Mouse (Mus musculus): ENCODE data around the gene Ncan. TPM values are rescaled to one million over a fixed set of nuclear protein-coding genes. Genes with fewer than 3 reads are reported as not detected.
"Not testable (repeated sequence)": the region's sequence is repeated elsewhere in the genome, so short reads cannot be mapped to it uniquely, and the experiment has no call there.

The Ncan gene
- polyA plus RNA-seq, 1 experiment from 2014 or later = 193 TPM

DNA sequence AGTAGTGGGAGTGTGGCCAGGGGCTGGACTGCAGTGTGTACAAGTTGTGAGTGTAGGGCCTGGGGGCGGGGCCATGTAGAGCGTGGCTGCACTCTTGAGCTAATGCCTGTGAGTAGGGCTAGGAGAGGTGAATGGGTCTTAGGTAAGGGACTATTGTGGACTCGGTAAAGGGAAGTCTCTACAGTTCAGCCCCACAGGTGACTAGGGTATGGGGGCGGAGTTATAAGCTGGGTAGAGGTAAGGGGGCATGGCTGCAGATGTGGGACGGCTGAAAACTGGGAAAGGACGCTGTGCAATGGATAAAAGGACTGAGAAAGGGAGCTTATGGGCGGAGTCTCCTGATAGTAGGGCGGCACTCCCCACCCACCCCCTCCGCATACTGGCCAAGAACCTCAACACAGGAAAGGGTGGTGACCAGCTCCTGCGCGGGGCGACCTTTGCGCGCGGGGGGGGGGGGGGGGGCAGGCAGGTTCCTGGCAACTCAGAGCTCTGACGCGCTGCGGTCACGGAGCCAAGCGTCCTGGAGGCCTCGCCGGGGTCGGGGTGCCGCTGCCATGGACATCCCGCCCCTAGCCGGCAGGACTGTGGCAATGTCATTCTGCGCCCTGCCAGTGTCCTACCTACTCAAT, 48.1 kb downstream of the Ncan start, which contains the start of gene Tm6sf2:
Gene Tm6sf2, plus strand, starts transcription at position 484 of the 629 bp plus-strand sequence.
- Histone ChIP-seq H3K4me1 (replicated peaks) (0 out of 2 replicates have a peak, but pooled peaks cover 4% of the 10 kb centered on the region), H3K27me3 (no peaks in the 10 kb centered on the region), H3K9me3 (no peaks in the 10 kb centered on the region), H3K9ac (no peak within 1 kb of the TSS), H3K36me3 (peaks cover 35% of the 10 kb centered on the region), H3K4me3 (no peak within 1 kb of the TSS), H3K4me2 (0 out of 2 replicates have a peak within 1 kb of the TSS, but pooled peaks have one; percentile 15), H3K27ac (replicated peaks) (no peak within 1 kb of the TSS)
- peak; percentile 35; the same call in 1 of the 2 replicates for ATAC-seq (ENCODE audit: low FRiP score, low read depth)
- WGBS = 15% methylated on average over 18 of the region's 27 CpGs

- Histone ChIP-seq H3K9ac (no peak overlapping the region), H3K4me2 (no peak overlapping the region), H3K4me1 (replicated peaks) (0 out of 2 replicates have a peak, but pooled peaks cover 4% of the 10 kb centered on the region), H3K9me3 (no peaks in the 10 kb centered on the region), H3K27me3 (no peaks in the 10 kb centered on the region), H3K36me3 (peaks cover 39% of the 10 kb centered on the region), H3K4me3 (no peak overlapping the region), H3K27ac (replicated peaks) (no peak overlapping the region)
- 86% methylated on average over 2 of the region's 2 CpGs for WGBS
- ATAC-seq (ENCODE audit: low FRiP score, low read depth) = no peak
These were observed 48.7 kb downstream of the Ncan start for GRCm38 (mm10) chr8:70071836-70072440.

- no peak overlapping the region for H3K9ac ChIP-seq
- no peak overlapping the region for H3K4me3 ChIP-seq
- H3K27ac ChIP-seq (replicated peaks) = no peak overlapping the region
- ATAC-seq (ENCODE audit: low FRiP score, low read depth) = no peak
- H3K4me2 ChIP-seq = no peak overlapping the region
- peaks cover 85% of the 10 kb centered on the region for H3K36me3 ChIP-seq
- no peaks in the 10 kb centered on the region for H3K4me1 ChIP-seq (replicated peaks)
- WGBS = 75% methylated on average over 1 of the region's 1 CpGs
- H3K9me3 ChIP-seq = no peaks in the 10 kb centered on the region
- H3K27me3 ChIP-seq = no peaks in the 10 kb centered on the region
These were observed 63.0 kb downstream of the Ncan start for GRCm38 (mm10) chr8:70057721-70058120.

DNA sequence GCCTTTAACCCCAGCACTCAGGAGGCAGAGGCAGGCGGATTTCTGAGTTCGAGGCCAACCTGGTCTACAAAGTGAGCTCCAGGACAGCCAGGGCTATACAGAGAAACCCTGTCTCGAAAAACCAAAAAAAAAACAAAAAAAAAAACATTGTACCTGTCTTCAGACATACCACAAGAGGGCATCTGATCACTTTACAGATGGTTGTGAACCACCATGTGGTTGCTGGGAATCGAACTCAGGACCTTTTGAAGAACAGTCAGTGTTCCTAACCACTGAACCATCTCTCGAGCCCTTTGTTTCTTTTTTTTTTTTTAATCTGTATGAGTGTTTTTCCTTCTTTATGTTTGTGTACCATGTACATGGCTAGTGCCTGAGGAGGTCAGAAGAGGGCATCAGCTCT, 70.2 kb downstream of the Ncan start:
- H3K4me3 ChIP-seq; H3K9ac ChIP-seq; H3K4me1 ChIP-seq (replicated peaks); ATAC-seq (ENCODE audit: low FRiP score, low read depth); H3K4me2 ChIP-seq; H3K9me3 ChIP-seq; H3K27ac ChIP-seq (replicated peaks); H3K27me3 ChIP-seq: not testable (repeated sequence)
- H3K36me3 ChIP-seq = peaks cover 54% of the 10 kb centered on the region
- WGBS = 90% methylated on average over 5 of the region's 5 CpGs

DNA sequence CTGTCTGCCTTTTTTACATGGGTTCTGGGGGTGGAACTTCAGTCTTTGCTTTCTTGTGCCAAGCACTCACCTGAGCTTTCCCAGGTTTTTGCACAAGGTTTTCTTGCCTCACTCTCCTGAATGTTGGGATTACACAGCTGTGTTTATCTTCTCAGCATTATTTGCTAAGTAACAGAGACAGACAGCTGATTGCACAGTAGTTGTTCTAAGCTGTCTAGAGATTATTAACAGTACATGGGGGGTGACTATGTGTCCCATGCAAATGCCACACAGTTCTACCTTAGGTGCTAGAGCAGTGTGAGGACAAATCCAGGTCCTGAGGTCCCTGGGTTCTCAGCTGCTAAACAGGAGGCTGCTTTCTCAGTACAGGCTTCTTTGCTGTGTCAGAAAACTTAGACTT, 71.0 kb downstream of the Ncan start:
- H3K4me1 ChIP-seq (replicated peaks) = peaks cover 5% of the 10 kb centered on the region
- no peak overlapping the region for H3K4me3 ChIP-seq
- no peak overlapping the region for H3K9ac ChIP-seq
- H3K27me3 ChIP-seq = no peaks in the 10 kb centered on the region
- H3K9me3 ChIP-seq = no peaks in the 10 kb centered on the region
- H3K36me3 ChIP-seq = peaks cover 47% of the 10 kb centered on the region
- no peak overlapping the region for H3K27ac ChIP-seq (replicated peaks)
- no peak overlapping the region for H3K4me2 ChIP-seq
- ATAC-seq (ENCODE audit: low FRiP score, low read depth) = no peak

DNA sequence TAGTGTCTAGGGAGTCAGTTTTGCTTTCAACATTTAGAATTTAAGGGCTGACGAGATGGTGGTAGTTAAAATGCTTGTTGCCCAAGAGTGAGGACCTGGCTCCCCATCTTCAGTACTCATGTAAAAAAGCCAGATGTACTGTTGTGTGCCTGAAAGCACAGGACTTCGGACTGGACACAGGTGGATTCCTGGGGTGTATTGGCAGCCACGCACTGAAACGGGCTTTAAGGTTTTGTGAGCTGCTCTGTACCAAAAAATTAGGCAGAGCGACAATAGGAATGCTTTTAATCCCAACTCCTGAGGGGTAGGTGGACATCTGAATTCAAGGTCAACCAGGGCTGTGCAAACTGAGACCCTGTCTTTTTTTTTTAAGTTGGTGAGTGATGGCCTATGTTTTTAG, 76.7 kb downstream of the Ncan start:
- H3K9me3 ChIP-seq = no peaks in the 10 kb centered on the region
- WGBS = 90% methylated on average over 5 of the region's 5 CpGs
- H3K4me3 ChIP-seq = peak overlapping the region; percentile 95
- H3K4me2 ChIP-seq = peak overlapping the region; percentile 86
- peak overlapping the region; percentile 84; the same call in 1 of the 2 replicates for H3K9ac ChIP-seq
- H3K4me1 ChIP-seq (replicated peaks) = peaks cover 42% of the 10 kb centered on the region
- ATAC-seq (ENCODE audit: low FRiP score, low read depth) = no peak
- peaks cover 4% of the 10 kb centered on the region; the same call in 1 of the 2 replicates for H3K36me3 ChIP-seq
- H3K27me3 ChIP-seq = no peaks in the 10 kb centered on the region
- no peak overlapping the region for H3K27ac ChIP-seq (replicated peaks)

Small RNAs within 50 kb of the gene (microRNA-seq; reads per million reads assigned to microRNA genes)
- 2.0 reads per million for gene Mir7066

Other genes starting within 250 kb of the Ncan start
- 6.7 and 6.9 TPM in 2 replicates for gene Cilp2, start 233.2 kb downstream of the Ncan start, polyA plus RNA-seq (2015; fragmentation: Nextera tagmentation; extraction: Ambion mirVana)
- 3.5 and 4.3 TPM in 2 replicates for gene Tssk6, start 218.7 kb downstream of the Ncan start, polyA plus RNA-seq (2015; fragmentation: Nextera tagmentation; extraction: Ambion mirVana)
- 196 and 197 TPM in 2 replicates for gene Ndufa13, start 218.3 kb downstream of the Ncan start, polyA plus RNA-seq (2015; fragmentation: Nextera tagmentation; extraction: Ambion mirVana)
- 10.1 and 13.8 TPM in 2 replicates for gene Yjefn3, start 218.2 kb downstream of the Ncan start, polyA plus RNA-seq (2015; fragmentation: Nextera tagmentation; extraction: Ambion mirVana)
- 31.7 and 33.1 TPM in 2 replicates for gene Gatad2a, start 124.5 kb downstream of the Ncan start, polyA plus RNA-seq (2015; fragmentation: Nextera tagmentation; extraction: Ambion mirVana)
- 71.7 and 72.2 TPM in 2 replicates for gene Mau2, start 78.1 kb downstream of the Ncan start, polyA plus RNA-seq (2015; fragmentation: Nextera tagmentation; extraction: Ambion mirVana)
- gene Sugp1, start 78.1 kb downstream of the Ncan start, polyA plus RNA-seq (2015; fragmentation: Nextera tagmentation; extraction: Ambion mirVana) = 55.5 and 57.6 TPM in 2 replicates
- gene Tm6sf2, start 47.9 kb downstream of the Ncan start, polyA plus RNA-seq (2015; fragmentation: Nextera tagmentation; extraction: Ambion mirVana) = 0.97 and 2.8 TPM in 2 replicates
- gene Hapln4, start 37.4 kb downstream of the Ncan start, polyA plus RNA-seq (2015; fragmentation: Nextera tagmentation; extraction: Ambion mirVana) = 0.87 and 1.3 TPM in 2 replicates
- 38.3 and 42.8 TPM in 2 replicates for gene Nr2c2ap, start 10.5 kb upstream of the Ncan start, polyA plus RNA-seq (2015; fragmentation: Nextera tagmentation; extraction: Ambion mirVana)
- 13.0 and 13.6 TPM in 2 replicates for gene Rfxank, start 18.3 kb upstream of the Ncan start, polyA plus RNA-seq (2015; fragmentation: Nextera tagmentation; extraction: Ambion mirVana)
- gene Borcs8, start 18.6 kb upstream of the Ncan start, polyA plus RNA-seq (2015; fragmentation: Nextera tagmentation; extraction: Ambion mirVana) = 54.6 and 55.1 TPM in 2 replicates
- gene Mef2b, start 18.8 kb upstream of the Ncan start, polyA plus RNA-seq (2015; fragmentation: Nextera tagmentation; extraction: Ambion mirVana) = 0.48 and 0.80 TPM in 2 replicates
- 47.3 and 53.1 TPM in 2 replicates for gene Tmem161a, start 51.5 kb upstream of the Ncan start, polyA plus RNA-seq (2015; fragmentation: Nextera tagmentation; extraction: Ambion mirVana)
- gene Slc25a42, start 91.4 kb upstream of the Ncan start, polyA plus RNA-seq (2015; fragmentation: Nextera tagmentation; extraction: Ambion mirVana) = 8.2 and 10.2 TPM in 2 replicates
- gene Sugp2, start 113.4 kb upstream of the Ncan start, polyA plus RNA-seq (2015; fragmentation: Nextera tagmentation; extraction: Ambion mirVana) = 89.2 and 90.9 TPM in 2 replicates
- 107 and 114 TPM in 2 replicates for gene Armc6, start 113.6 kb upstream of the Ncan start, polyA plus RNA-seq (2015; fragmentation: Nextera tagmentation; extraction: Ambion mirVana)
- gene Homer3, start 162.0 kb upstream of the Ncan start, polyA plus RNA-seq (2015; fragmentation: Nextera tagmentation; extraction: Ambion mirVana) = 30.8 and 36.5 TPM in 2 replicates
- gene Ddx49, start 181.6 kb upstream of the Ncan start, polyA plus RNA-seq (2015; fragmentation: Nextera tagmentation; extraction: Ambion mirVana) = 44.2 and 46.3 TPM in 2 replicates
- 291 and 295 TPM in 2 replicates for gene Cope, start 181.6 kb upstream of the Ncan start, polyA plus RNA-seq (2015; fragmentation: Nextera tagmentation; extraction: Ambion mirVana)
- 37.8 and 43.2 TPM in 2 replicates for gene Cers1, start 194.9 kb upstream of the Ncan start, polyA plus RNA-seq (2015; fragmentation: Nextera tagmentation; extraction: Ambion mirVana)
- gene Gdf1, start 208.9 kb upstream of the Ncan start, polyA plus RNA-seq (2015; fragmentation: Nextera tagmentation; extraction: Ambion mirVana) = 2.8 and 7.8 TPM in 2 replicates
- gene Upf1, start 232.4 kb upstream of the Ncan start, polyA plus RNA-seq (2015; fragmentation: Nextera tagmentation; extraction: Ambion mirVana) = 14.5 and 15.1 TPM in 2 replicates